Mouse (Mus musculus): ENCODE results near the gene 2610002M06Rik. TPM values are rescaled to one million over a fixed set of nuclear protein-coding genes. Genes with fewer than 3 reads are reported as not detected.
A peak's percentile ranks its signal among the peaks of the same experiment; 100 is the strongest.

The 2610002M06Rik gene
- 10 to 100 TPM; 27.7 to 32.7 (median 30.0) TPM for total RNA-seq (2022)

DNA sequence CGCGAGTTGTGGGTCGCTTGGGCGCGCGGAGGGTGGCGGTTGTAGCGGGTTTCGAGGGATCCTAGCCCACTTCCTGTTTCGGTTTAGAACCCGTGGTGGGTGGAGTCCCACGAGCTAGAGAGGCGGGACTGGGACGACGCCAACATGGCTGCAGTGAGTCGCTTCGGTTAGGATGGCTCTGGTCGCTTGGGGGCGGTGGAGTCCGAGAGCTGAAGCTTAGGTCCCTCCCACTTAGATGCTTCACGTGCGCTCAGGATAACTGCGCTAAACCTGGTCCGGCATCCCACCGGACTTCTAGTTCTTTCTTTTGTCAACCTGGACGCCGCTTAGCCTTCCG is at the start of gene 2610002M06Rik:
Gene 2610002M06Rik (minus strand): TSS at position 117 of the 337 bp plus-strand sequence.
- DNase-seq (ENCODE audit: low spot score in 2 of 2), result peak; percentile 58 to 75

- no peak for DNase-seq (ENCODE audit: low spot score in 2 of 2)
Observed at GRCm38 (mm10) chrX:107858165-107858564, 42.0 kb upstream of the 2610002M06Rik start.

GRCm38 (mm10) chrX:107816726-107817125 is 592 bp upstream of the 2610002M06Rik start:
- no peak for DNase-seq (ENCODE audit: low spot score in 2 of 2)

DNA sequence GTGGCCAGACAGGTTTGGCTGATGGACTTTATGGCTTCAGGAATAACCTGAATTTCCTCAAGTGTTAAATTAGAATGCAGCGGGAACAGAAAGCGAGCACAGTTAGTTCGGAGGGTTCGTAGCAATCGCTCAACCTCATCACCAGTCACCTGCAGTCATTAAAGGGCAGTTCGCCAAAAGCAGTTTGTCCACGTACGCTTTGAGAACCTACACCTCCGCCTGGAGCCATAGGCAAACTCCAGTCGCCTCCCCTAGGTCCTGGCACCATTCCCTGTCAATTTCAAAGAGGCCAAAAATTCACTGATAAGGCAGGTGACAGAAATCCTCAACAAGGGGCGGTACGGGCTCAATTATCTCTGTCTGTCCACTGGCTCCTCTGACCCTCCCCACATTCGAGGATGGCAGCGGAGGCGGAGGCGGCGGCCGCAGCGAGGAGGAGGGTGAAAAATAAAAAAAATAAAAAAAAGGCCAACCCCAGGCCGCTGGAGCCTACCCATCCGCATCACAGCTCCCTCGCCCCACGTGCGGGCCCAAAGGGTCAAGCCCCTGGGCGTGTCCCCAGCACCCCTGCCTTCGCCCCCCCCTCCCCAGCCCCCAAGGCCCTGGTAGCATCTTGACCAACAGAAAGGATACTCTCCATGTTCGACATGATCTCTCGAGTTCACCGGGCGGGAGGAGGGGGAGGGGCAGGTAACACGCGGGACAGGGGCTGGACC is 474 bp downstream of the 2610002M06Rik start:
- DNase-seq (ENCODE audit: low spot score in 2 of 2), result peak; percentile 4

DNA sequence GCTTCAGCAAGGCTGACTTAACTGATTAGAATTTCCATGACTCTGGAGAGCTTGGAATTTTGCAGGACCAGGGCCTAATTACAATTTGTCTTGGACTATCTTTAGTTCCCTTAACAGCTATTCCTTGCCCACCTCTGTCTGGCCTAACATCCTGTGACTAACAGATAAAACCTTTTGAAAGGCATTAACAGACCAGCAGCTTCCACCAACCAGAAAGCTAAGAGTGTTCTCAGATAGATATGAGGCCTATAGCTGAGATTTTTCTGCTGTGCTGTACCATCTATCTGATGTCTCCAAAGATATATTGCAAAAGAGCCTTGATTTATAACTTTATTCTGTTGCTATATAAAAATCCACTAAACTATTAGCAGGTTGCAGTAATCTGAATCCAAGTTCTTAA is 4.0 kb downstream of the 2610002M06Rik start:
- no peak for DNase-seq (ENCODE audit: low spot score in 2 of 2)

GRCm38 (mm10) chrX:107796919-107797318 is 19.2 kb downstream of the 2610002M06Rik start:
- DNase-seq (ENCODE audit: low spot score in 2 of 2), result no peak

DNA sequence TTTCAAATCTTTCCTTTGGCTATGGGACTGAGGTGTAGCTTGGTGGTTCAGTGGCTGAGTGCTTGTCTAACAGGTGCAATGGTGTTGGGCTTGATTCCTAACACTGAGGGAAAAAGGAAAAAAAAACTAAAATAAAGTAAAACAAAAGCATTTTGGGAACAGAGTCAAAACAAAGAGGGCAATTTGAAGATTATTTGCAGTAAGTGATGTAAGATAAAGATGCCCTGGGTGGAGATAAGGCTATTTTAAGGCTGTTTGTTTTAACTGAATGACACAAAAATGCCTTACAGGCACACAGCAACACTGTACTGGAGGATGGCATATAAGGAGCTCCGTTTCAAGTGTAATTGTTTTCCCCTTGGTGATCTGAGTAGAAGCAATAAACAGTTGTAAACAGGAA is 20.3 kb downstream of the 2610002M06Rik start:
- DNase-seq (ENCODE audit: low spot score in 2 of 2), result no peak

DNA sequence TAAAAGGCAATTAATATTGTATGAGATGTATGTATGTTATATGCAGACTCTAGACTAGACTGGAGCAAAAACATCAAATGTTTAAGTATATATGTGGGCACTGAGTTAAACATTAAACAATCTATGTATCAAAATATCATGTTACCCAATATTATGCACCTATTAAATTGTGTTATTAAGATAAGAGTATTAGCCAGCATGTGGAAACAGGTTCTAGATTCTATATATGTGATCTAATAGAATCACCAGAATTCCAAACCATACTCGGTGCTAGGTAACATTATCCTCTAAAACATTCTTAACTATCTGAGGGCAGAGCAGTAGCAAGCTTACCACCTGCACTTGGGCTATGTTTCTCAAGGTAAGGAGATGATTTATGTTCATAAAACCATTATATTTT is 23.8 kb downstream of the 2610002M06Rik start, which contains the start of gene Tent5d:
Gene Tent5d (plus strand): TSS at position 301 of the 400 bp plus-strand sequence.
- no peak for DNase-seq (ENCODE audit: low spot score in 2 of 2)

- DNase-seq (ENCODE audit: low spot score in 2 of 2), result no peak
Observed at GRCm38 (mm10) chrX:107790750-107791493, 25.2 kb downstream of the 2610002M06Rik start.

DNA sequence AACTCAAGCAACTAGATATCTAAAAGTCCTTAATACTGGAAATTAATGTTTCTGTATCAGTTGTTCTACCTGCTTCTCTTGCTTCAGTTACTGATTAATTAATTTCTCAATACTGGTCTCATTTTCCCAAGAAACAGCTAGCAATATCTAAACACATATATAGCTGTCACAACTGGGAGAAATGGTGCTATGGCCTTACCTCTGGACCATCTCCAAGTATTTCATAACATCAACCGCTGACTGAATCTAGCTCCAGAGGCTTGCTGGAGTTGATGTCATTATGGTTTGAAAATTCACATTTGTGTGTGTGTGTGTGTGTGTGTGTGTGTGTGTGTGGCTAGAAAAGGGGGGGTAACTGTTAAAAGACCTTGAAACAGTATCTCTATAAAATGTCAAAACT is 26.0 kb downstream of the 2610002M06Rik start:
- no peak for DNase-seq (ENCODE audit: low spot score in 2 of 2)

DNA sequence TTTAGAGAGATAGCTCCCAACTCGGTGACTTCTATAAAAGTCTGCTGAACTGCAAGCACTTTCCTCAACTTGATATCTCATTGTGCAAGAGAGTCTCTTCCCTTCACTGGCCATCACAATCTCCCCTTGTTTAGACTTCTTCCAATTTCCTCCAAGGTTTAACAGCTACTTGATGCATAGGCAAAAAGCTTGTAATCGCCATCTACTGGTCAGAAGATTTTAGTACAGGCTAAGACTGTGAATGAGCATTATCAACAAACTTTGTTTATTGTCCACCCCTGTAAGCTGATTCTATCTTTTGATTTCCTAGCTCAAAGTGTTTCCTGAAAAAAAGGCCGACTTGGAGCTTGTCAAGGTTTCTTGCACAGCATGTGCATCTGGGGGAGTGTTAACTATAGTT is 48.2 kb downstream of the 2610002M06Rik start:
- no peak for DNase-seq (ENCODE audit: low spot score in 2 of 2)

Other genes starting within 250 kb of the 2610002M06Rik start
- gene Tbx22, start 148.4 kb downstream of the 2610002M06Rik start, total RNA-seq (2022), result under 1 TPM in 1 of 4 experiments, not detected in 3; 0.25 TPM
- gene Tent5d, start 23.7 kb downstream of the 2610002M06Rik start, total RNA-seq (2022), result not detected
- not detected for gene Gm732, start 132.1 kb upstream of the 2610002M06Rik start, total RNA-seq (2022)

Data from layer of hippocampus, adult 8-10 months (tissue).